Mouse (Mus musculus): ENCODE measurements around the gene Cbwd1.

Gene Cbwd1

DNA sequence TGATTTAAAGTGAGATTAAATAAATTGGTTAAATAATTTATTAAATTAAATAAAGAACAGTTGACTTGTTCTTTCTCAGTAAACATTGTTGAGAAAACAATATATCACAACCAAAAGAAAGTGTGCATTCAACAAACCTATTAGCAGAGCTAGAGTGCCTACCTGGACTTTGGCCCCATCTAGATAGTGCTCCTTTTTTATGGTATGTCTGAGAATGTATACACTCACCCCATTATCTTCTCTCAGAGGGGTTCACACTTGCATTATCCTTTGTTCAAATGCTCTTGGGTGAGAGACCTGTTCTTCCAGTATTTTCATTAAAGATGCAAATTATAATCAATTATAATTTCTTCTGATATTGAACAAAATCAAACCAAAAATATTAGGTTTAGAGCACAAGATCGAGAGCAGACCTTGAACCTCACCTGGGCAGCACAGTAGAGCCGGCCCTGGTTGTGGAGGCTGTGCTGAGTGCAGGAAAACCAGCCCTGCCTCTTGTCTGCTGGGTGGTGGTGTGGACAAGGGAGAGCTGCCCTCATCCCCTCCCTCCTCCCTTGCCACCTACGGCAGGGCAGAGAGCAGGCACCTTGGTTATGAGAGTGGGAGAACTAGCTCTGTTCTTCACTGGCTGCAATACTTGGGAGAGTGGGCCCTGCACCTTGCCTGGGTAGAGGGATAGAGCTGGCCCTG is 11.4 kb upstream of the Cbwd1 start:
- DNase-seq: no peak

DNA sequence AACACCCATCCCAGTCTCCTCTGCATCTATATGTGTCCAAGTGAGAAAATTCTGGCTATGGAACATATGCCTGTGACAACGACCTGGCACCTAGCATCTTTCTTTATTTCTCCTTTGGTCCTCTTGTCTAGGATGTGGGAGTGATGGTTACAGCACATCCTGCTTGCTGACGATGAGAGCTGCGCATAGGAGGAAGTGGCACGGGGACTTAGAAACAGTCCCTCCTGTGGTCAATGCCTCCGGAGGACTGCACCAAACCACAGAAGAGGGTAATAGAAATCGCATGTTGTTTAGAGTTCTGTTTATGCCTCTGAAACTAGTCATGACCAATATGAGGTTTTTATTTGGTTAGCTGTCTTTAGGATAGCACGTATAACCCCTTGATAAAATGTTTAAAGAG is 9.9 kb upstream of the Cbwd1 start:
- no peak for DNase-seq

DNA sequence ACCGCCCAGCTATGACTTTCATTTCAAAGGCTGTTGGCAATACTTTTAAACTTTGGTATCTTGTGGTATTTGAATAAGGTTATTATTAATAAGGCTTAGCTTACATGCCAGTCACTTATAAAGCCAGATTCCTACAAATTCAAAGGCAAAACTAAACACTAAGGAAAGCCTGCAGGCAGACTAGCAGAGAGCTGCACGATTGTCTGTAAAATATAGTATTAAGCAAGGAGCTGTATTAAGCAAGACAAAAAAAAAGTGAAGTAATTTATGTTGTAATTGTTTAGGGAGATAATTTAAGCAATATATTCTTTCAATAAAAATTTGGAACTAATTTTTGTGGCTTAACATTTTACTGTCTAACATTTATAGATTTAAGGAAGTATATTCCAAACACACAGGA is 5.5 kb upstream of the Cbwd1 start:
- no peak for DNase-seq

DNA sequence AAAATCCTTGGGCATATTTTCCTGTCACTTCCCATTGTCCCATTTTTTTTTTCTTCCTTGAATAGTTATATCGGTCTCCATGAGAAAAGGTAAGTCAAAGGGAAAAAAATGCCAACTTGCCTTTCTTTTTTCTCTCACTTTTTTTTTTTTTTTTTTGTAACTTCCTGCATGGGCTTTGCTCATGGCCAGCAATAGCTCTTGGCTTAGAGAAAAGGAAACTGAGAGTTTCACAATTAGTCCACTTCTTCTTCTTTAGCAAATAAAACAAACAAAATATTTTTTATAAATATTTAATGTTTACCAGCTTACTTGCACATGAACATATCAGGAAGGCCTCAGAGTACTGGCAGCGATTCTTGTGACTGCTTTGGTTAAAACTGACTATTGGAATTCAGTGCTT is 4.8 kb upstream of the Cbwd1 start:
- no peak for DNase-seq

DNA sequence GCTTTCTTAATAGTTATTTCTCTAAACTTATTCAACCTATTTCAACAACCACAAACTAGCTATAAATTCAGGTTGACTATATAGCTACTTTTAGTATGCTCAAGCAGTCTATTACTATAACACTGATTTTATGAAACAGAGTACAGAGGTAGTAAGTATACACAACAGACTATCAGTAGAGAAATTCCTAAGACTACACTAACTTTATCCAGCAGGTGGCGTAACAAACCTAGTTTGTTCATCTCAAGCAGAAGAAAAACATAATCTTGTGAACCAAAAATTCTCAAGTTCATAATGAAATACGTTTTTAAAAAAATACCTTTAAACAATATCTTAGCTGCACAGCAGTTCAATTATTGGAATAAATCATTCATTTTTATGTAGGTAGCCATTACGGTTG is 2.9 kb downstream of the Cbwd1 start:
- no peak for DNase-seq

DNA sequence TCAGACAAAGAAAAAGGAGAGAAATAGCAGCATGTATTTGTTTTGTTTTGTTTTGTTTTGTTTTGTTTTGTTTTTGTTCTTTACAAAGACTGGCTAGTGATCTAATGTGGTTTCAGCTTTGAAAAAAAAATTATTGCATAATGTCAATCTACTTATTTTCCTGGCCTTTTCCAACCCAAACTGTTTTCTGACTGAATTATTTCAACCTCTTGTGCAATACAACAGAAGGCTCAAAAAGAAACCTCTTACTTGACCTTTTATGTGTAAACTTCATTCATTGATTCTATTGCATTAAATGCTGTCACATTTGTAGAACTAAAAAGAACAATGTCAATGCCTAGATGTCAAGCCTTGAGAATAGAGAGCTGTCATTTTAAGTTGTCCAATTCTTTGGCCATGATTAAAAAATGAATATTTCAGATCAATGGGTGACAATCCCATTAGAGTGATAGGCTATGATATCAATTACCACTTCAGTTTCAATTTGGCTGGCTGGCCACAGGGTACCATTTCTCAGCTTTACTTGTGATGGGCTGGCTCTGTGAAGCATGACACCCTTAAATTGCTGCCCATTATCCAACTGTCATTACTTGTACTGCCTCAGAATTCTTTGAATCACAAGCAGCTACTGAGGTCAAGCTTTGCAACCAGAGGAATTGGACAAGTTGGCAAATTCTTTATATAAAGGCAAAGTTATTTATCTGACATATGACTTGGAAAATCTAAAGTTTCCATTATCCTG is 15.7 kb downstream of the Cbwd1 start:
- DNase-seq: no peak

DNA sequence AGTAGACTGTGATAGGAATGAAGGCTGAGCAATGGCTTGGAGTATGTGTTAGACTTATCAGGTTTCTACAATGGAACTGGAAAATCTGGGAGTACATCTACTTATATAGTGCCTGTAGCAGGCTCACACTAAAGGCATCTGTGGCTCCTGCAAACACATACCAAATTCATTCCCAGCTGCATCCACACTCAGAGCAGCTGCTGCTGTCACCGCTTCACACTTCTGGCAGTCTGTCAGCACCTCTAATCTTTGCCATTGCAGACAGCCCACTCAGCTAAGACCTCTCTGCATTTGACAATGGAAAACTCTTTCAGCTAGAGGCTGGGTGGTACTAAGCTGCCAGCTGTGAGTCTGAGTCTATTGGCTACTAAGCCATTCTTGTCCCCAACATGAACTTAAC is 24.3 kb downstream of the Cbwd1 start:
- DNase-seq: no peak

DNA sequence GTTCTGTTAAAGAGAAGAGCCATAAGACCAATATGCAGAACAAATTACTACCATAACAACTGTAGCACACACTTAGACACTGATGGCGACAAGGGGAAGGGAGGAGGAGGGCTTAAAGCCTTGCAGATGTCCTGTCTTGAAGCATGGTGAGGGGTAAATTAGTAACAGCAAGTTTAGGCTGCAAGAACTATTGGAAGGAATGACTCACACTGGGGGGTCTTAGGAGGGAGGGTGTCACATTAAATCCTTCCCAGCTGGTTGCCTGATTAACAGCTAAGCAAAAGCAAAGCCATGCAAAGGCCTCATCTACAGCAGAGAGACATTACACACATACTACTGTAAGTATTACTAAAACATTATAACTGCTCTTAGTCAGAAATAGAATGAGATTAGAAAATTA is 32.4 kb downstream of the Cbwd1 start:
- no peak for DNase-seq

DNA sequence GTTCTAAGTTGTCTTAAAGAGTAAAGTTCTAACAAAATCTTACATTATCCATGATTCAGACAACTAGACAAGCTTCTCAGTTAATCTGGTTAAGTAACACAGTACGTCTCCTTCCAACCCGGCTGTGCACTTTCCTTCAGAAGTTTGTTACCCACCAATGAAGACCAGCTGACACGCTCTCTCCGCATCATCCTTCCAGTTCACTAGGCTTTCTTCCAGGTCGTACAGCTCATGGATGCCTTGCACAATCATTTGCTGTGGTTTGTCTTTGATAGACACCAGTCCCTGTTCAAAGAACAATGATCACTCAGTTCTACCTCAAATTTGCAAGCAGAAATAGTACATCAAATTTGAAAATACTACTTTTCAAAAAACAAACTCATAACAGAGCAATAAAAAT is 40.5 kb downstream of the Cbwd1 start:
- DNase-seq: no peak

DNA sequence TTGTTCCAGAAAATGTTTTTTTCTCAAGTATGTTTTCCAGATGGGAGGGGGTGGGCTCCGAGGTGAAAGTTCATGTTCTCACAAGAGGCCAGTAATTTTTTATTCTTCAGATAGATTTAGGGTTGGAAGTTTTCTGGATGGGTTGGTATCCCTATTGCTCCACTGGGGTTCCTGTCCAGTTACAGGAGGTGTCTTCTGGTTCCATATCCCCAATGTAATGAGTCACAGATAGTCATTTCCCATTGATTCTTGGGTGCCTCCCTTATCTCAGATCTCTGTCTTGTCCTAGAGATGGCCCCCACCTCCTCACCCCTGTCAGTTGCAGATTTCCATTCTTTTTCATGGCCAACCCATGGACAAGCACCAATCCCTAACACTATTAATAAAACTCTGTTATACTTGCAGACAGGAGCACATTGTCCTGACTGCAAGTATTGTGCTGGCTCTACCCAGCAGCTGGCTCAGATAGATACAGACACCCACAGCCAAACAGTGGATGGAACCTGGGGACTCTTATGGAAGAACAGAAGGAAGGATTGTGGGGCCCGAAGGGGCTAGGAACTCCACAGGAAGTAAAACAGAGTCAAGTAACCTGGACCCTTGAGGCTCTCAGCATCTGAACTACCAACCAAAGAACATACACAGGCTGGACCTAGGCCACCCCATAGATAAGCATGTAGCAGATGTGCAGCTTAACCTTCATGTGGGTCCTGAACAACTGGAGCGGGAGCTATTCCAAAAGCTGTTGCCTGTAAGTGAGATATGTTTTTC is 52.8 kb downstream of the Cbwd1 start:
- DNase-seq: no peak

DNA sequence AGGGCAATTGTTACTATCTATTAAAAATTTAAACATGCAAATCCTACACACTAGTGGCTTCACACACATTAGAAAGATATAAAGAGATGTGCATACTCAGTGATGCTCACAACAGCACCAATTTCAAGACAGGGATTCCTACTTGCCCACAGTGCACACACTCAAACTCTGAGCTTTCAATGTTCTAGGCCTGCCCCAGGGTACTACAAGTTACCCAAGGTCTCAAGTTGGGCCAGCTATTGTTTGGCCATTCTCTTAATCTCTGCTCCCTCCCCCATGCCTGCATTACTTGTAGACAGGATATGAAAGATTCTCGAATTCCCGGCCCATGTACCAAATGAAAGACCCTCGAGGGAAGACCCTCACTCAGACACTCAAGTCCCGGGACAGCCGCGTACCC is 53.8 kb downstream of the Cbwd1 start:
- no peak for DNase-seq

DNA sequence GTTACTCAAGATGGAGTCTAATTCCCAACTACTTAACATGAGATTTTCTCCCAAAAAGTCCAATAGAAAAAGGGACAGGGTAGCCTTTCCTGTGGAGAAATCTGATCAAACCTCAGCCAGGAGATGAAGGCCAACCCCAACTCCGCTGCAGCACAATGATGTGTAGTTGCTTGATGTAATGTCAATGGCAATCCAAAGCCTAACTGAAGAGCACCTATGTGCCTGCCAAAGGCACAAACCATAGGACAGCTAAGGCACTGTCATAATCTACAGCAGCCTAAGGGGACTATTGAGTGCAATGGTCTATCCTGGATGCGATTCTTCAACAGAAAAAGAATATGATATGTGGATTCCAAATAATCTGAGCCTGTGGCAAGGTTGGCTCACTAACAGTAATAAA is 58.6 kb downstream of the Cbwd1 start:
- DNase-seq: no peak

DNA sequence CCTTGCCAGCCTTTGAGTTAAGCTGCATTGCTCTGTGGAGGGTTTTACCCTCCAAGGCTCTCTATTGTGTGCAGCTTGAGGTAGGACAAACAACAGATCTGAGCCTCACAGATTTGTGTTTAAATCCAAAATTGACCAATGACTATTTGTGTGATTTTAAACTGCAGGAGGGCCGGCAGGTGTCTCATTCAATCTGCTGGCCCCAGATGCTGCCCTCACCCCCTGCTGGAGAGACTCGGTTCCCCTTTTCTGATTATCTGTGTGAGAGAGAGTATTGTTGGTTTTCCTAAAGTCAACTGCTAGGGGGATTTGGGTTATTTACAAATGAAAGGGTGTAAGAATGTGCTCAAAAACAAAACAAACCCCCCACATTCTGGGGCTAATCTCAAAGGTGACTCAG is 59.2 kb downstream of the Cbwd1 start:
- DNase-seq: no peak

DNA sequence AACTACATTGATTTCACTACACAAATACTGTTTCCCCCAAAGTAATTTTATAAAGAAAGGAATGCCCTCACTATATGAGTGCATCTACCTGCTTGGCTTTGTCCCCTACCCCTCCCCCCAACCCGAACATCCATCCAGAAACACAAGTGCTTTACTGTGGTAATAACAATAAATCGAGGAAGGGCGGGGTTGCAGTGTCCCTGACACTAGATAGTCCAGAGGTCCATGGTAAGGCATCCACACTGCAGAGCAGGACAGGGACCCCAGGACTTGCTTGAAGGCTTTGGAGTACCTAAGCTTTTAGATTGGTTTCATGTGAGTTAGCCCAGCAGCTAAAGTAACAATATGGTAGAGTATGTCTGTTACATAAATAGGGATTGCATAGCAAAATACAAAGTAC is 59.7 kb downstream of the Cbwd1 start:
- DNase-seq: no peak

DNA sequence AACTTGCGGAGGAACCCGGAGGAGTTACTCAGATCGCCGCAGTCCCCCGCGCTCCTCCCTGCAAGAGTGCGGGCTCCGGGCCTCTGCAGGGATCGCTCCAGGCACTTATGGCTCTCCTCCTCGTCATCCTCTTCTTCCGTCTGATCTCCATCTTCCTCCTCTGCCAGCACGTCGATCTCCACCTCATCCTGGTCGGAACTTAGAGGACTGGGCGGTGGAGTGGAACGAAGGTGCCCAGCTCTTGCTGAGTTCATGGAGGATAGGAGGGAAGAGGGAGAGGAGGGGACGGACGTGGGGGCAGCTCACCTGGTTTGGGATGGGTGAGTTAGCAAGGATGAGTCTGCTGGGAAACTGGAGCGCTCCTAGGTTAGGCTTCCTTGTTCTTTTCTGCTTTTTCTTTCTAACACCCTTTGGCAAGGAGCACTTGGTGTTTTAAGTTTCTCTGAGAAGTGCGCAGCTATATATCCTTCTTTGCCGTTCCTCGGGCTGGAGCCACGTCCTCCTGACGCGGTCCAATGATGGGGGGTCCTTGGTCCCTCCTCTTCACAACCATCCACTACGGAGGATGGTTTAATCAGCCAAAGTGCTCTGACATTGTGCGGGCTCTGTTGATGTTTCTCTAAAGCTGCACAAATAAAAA is 60.7 kb downstream of the Cbwd1 start, which contains the start of gene Foxd4:
TSS of gene Foxd4 (minus strand) at position 617 of the 640 bp plus-strand sequence.
- no peak for DNase-seq

DNA sequence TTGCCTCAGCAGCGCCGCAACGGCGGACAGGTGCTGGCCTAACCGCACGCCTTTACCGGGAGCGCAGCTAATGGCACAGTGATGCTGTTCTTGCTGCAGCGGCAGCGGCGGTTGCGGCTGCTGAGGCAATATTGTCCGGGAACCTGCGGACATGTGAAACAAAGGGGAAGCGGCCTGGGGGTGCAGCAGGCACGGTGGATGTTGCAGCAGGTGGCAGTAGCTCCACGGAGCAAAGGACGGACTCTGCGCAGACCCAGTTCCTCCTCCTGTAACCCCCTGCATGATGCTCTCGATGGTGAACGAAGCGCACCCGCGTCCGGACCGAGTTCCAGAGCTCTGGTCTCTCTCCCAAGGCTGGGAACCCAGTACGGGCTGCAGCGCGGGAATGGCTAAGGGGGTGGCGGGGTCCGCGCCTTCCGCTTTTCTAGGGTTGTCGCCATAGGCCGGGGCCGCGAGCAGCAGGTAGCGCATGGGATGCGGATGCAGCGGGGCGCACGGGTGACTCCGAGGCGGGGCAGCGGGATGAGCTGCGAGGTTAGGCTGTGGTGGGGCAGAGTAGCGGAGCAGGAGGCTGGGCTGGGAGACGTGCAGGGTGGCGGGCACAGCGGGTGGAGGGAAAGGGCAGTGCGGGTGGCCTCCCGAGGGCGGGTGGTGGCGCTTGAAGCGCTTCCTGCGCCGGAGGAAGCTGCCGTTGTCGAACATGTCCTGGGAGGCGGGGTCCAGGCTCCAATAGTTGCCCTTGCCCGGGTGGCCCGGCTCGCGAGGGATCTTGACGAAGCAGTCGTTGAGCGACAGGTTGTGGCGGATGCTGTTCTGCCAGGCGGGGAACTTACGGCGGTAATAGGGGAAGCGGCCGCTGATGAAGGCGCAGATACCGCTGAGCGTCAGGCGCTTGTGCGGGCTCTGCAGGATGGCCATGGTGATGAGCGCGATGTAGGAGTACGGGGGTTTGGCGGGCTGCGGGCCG is 61.5 kb downstream of the Cbwd1 start:
- DNase-seq: peak; percentile 17

DNA sequence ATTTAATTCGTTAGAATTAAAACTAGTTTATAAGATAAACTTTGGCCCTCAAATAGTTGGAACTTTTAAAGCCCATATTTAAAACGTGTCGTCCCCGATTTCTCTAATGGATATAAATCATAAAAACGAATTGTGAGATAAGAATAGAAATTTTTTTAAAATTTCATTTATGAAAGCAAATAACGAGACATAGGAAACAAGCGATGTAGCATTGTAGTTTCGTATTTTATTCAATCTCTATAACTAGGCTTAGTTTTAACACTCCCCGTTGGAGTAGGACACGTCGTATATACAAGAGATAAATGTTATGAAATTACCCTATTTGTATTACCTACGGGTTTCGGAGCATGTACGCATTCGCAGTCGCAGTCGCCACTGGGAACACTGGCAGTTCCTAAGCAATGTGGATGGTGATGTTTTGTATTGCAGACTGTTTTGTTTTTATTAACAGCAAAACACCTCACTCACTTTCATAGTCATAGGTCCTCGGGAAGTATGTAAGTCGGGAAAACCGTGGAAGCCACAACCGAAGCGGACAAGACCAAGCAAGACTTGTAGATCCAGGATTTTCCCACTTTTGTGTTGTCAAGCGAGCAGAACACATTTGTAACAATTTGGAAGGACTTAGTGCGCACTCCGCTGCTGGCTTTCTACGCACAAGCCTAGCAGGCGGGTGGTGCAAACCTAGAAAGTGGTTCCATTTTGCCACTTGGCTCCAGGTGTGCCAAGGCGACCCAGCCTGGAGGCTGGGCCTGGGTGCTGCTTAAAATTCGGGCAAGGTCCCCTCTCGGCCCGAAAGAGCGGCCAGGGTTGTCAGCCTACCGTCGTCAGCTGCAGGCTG is 62.5 kb downstream of the Cbwd1 start:
- DNase-seq: peak; percentile 27

DNA sequence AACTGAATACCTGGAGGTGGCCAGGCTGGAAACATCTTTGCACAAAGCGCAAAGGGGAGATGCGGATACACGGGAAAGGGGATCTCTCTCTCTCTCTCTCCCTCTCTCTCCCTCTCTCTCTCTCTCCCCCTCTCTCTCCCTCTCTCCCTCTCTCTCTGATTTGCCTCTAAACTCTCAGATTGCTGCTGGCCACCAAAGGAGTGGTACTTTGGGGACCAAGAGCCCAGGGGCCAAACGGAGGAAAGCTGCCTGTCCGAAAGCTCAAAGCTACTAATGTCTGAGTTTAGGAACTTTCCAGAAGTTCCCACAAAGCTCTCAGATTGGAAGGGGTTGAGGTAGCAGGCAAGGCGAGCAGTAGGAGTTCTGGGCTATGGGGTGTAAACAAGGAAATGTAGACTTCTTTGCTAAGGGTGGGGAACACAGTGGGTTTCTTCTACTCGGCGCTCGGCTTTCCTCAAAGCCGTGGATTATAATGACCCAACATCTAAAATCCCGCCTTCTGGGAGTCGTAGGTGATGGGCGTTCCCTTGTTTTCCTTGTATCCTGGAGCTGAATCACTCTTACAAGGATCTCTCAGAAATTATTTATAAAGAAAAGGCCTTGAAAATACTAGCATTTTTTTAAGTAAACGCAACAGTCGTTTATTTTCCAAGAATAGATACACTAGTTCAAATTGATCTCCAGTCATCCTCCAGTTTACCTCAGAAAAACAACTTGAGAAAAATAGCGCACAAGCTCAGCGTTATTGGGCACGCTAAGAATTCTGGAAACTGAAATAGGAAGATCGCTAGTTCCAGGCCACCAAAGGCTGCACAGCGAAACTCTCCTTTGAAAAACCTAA is 63.3 kb downstream of the Cbwd1 start:
- DNase-seq: no peak

DNA sequence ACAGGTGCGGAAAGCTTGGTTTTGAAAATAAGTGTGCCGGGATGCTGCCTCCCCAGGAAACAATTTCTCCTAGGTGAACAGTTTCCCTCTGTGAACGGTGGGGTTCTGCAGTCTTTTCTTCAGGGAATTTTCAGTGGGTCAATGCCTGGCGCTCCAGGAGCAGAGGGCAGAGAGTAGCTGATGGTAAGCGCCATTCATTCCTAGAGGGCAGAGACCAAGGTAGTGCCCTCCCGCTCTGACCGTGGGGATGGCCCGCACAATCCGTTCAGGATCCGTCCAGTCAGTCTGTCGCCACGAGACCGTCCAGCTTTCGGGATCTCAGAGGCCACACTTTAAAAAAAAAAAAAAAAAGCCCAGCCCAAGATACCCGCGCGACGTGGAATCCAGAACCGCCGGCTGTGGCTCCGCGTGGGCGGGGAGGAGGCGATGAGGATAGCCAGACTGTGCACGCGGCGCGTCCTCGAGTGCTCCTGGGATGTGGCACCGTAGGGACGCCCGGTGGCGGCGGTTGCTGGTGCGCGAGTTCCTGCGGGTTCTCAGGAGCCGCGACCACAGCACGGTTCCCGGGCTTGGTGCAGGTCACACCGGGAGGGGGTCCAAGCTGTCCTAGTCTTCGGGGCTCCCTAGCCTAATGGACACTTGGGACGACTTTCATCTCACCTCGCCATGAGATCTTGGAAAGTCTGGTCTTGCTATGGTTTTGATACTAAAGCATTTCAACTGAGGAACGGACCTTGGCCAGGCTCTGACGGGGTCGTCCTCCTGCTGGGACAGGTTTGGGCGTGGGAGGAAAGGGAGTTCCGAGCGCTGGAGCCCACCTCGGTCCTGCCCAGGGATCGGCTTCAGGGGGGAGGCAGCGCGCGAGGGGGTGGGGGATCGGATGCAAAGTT is 64.2 kb downstream of the Cbwd1 start:
- no peak for DNase-seq
